Mouse (Mus musculus) megakaryocyte, embryonic 14.5 days (primary cell): Measurements from ENCODE around the gene Pfpl. TPM values are rescaled to one million over a fixed set of nuclear protein-coding genes. Genes with fewer than 3 reads are reported as not detected.

Source experiments
- H3K27me3 ChIP-seq: replicated peaks from 2 replicates; pipeline ENCODE3; 2012; ENCODE audit warnings: inconsistent platforms
- H3K36me3 ChIP-seq: replicated peaks from 2 replicates; pipeline ENCODE3; 2012; ENCODE audit warnings: low read length, inconsistent platforms, mixed read lengths
- H3K4me1 ChIP-seq: 2 replicates; pipeline ENCODE4 v1.6.1; 2012; ENCODE audit warnings: inconsistent platforms
- H3K4me3 ChIP-seq: replicated peaks from 2 replicates; pipeline ENCODE3; 2012; ENCODE audit warnings: moderate library complexity, mild to moderate bottlenecking, inconsistent platforms
- H3K9me3 ChIP-seq: 2 replicates; pipeline ENCODE4 v1.6.1; 2012; ENCODE audit warnings: inconsistent platforms
- FLI1 ChIP-seq: IDR thresholded peaks from 2 replicates; pipeline ENCODE4 v1.6.1; 2012; ENCODE audit warnings: low read length, inconsistent platforms, mixed read lengths
- GATA1 ChIP-seq: IDR thresholded peaks from 3 replicates; pipeline ENCODE4 v1.6.1; 2012; ENCODE audit warnings: mixed read lengths, low read length, inconsistent platforms, borderline replicate concordance
- polyA plus RNA-seq: library from polyadenylated mRNA; stranded (reverse); fragments of >175 nt; gene quantifications from 2 replicates; pipeline ENCODE4 v1.2.3, GENCODE M21; 2012; ENCODE audit warnings: low replicate concordance; ENCODE audit not compliant: insufficient read depth

Pfpl gene
- polyA plus RNA-seq, 1 experiment: not detected

DNA sequence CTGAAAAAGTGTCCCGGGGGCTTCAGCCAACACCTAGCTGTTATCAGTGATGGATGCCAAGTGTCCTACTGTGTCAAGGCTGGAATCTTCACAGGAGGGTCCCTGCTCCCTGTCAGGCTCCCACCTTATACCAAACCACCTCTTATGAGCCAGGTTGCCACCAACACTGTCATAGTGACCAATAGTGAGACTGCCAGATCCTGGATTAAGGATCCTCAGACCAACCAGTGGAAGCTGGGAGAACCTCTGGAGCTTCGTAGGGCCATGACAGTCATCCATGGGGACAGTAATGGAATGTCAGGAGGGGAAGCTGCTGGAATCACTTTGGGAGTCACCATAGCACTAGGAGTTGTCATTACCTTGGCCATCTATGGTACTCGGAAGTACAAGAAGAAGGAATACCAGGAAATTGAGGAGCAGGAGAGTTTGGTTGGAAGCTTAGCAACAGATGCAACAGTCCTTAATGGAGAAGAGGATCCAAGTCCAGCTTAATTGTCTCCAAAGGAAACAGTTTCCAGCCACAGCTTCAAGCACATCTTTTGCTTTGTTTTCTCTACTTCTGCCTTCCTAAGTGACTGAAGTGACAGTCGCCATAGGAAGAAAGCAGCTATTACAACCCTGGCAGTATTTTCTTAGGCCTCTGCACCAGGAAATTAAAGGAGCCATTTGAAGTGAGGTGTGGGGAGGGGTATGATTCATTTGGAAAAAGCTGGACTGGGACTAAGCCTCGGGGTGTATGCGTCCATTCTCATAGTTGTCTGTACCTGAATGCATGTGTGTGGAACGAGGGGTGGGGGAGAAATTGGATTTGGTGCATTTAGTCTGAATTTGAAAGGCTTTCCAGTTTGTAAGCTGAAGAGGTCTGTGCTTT, 35.4 kb downstream of the Pfpl start:
- peak overlapping the region; percentile 83 for H3K4me3 ChIP-seq
- peaks cover 83% of the 10 kb centered on the region for H3K4me1 ChIP-seq
- TF ChIP-seq FLI1 (no peak), GATA1 (no peak)
- H3K36me3 ChIP-seq: peaks cover 23% of the 10 kb centered on the region
- H3K9me3 ChIP-seq: no peaks in the 10 kb centered on the region
- no peaks in the 10 kb centered on the region for H3K27me3 ChIP-seq

DNA sequence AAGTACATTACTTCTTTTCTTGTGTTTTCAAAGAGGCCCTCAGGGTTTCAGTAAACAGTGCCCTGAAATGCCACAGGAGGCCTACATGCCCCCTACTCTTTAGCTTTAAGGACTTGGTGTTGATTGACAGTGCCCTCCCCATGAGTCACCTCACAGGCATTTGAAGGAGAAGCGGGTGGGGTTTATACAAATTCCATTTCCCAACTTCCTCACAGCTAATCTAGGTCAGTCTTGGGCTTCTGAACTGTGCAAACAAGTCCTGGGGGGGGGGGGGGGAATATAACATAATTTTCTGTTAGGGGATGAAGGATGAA, 36.0 kb downstream of the Pfpl start:
- Histone ChIP-seq H3K4me1 (peaks cover 85% of the 10 kb centered on the region), H3K4me3 (peak overlapping the region; percentile 83), H3K27me3 (no peaks in the 10 kb centered on the region), H3K36me3 (peaks cover 27% of the 10 kb centered on the region), H3K9me3 (no peaks in the 10 kb centered on the region)
- TF ChIP-seq FLI1: no peak
- TF ChIP-seq GATA1: no peak

DNA sequence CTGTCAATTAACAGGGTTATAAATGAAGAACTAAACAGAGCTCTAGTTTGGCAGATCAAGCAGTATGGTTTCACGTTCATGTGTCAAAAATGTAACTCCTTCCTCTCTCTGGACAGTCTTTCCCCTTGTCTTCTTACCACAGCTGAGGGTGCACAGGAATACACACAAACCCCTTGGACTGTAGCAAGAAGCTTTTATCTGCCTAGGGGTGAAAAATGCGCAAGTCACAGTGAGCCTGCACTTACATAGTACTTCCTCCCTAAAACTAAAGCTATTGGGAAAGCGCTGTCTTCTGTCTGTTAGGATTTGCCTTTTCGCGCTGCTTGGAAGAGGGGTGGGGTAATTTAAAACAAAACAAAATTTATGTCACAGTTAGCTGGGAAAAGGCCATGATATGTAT, 36.4 kb downstream of the Pfpl start:
- H3K4me3 ChIP-seq: peak overlapping the region; percentile 82
- H3K27me3 ChIP-seq: no peaks in the 10 kb centered on the region
- no peaks in the 10 kb centered on the region for H3K9me3 ChIP-seq
- peaks cover 86% of the 10 kb centered on the region for H3K4me1 ChIP-seq
- TF ChIP-seq FLI1 (no peak), GATA1 (peak; percentile 72; the same call in 1 of the 3 replicates)
- peaks cover 31% of the 10 kb centered on the region for H3K36me3 ChIP-seq

DNA sequence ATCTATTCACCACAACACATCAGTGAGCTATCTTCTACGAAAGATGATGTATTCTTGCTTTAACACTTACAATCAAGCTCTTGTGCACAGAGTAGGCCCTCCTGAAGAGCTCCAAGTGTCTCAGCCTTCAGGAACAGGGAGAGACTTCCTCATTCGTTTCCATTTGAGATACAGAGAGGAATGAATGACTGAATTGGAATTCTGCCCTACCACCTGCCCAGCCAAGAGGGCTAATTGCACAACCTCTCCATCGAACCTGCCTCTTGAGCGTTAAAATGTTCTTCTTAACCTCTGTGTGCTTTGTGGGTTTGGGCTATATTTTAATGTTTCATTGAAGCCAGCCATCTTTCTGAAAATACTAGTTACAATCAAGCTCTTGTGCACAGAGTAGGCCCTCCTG, 37.0 kb downstream of the Pfpl start:
- peaks cover 86% of the 10 kb centered on the region for H3K4me1 ChIP-seq
- H3K9me3 ChIP-seq: no peaks in the 10 kb centered on the region
- no peaks in the 10 kb centered on the region for H3K27me3 ChIP-seq
- peaks cover 37% of the 10 kb centered on the region for H3K36me3 ChIP-seq
- TF ChIP-seq FLI1 (no peak), GATA1 (no peak)
- peak overlapping the region; percentile 82 for H3K4me3 ChIP-seq

DNA sequence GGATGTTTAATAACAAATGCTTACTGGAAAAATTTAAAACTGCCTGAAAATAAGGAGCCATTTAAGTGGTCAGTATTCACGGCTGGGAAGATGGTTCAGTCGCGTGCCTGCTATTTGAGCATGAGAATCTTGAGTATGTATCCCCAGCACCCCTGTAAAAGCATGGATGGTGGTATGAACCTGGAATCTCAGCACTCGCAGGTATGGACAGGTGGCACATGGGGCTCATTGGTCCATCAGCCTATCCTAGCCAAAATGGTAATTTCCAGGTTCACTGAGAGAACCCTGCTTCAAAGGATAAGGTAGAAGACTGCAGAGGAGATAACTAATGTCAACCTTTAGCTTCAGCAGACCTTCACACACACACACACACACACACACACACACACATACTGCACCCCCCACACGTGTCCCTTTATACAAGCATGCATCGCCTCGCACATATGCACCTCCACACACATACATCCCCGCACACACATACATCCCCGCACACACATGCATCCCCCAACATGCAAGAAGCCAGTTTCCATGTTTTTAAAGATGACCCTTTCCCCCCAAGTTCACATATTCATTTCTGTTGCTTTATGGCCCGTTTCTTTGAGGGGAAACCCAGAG, 37.9 kb downstream of the Pfpl start:
- H3K36me3 ChIP-seq: peaks cover 42% of the 10 kb centered on the region
- H3K4me1 ChIP-seq: peaks cover 81% of the 10 kb centered on the region
- TF ChIP-seq GATA1 (no peak), FLI1 (no peak)
- no peaks in the 10 kb centered on the region for H3K27me3 ChIP-seq
- no peaks in the 10 kb centered on the region for H3K9me3 ChIP-seq
- H3K4me3 ChIP-seq: peak overlapping the region; percentile 74

DNA sequence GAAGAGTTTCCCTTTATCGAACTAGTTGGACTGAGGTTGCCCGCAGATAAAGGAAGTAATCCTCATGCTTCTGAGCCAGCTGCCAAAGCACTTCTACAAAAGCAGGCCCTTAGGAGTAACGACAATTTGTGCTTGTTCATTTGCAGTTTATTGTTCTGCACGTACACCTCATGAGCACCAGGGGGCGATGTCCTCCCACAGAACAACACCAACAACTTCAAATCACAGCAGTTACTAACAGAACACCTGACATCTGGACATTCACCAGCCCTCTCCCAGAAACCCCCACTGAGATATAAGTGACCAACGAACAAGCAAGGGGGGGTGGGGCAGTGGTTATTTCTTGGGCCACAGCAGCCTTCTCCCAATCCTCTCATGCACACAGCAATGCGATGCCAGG, 38.5 kb downstream of the Pfpl start:
- Histone ChIP-seq H3K9me3 (no peaks in the 10 kb centered on the region), H3K36me3 (peaks cover 46% of the 10 kb centered on the region), H3K27me3 (no peaks in the 10 kb centered on the region), H3K4me1 (peaks cover 79% of the 10 kb centered on the region), H3K4me3 (no peak overlapping the region)
- no peak for TF ChIP-seq FLI1
- TF ChIP-seq GATA1: no peak

DNA sequence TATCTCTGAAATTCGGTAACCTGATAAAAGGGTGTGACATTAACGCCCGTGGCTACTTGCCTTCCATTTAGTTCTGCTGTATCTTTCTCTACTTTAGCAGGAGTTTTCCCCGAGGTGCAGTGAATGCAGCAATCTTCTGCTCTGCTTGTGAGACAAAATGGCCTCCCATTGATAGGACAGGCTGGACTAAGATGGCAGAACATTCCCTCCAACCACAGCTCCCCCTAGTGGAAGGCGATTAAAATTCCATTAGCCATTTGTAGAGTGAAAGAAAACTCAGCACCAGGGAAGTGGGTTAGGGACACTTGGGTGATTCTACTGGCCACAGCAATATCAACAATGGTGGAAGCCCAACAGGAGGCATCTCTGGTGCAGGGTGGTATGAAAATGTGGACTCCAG, 39.7 kb downstream of the Pfpl start:
- Histone ChIP-seq H3K4me1 (peaks cover 78% of the 10 kb centered on the region), H3K4me3 (no peak overlapping the region), H3K27me3 (no peaks in the 10 kb centered on the region), H3K9me3 (no peaks in the 10 kb centered on the region), H3K36me3 (peaks cover 38% of the 10 kb centered on the region)
- no peak for TF ChIP-seq GATA1
- no peak for TF ChIP-seq FLI1

DNA sequence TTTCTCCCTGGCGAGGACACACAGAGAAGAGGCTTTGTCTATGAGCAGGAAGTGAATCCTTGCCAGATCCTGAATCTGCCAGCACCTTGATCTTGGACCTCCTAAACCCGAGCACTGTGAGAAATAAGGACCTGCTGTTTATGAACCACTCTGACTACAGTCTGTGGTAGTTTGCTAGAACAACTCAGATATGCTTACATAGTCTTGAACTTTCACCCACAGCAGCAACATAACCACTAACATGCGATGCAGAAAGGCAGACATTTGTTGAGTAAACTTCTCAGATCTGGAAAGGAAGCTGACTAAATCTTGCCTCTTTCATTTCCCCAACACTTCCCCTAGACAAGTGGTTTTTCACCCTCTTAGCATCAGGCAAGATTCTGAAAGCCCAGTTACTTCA, 44.2 kb downstream of the Pfpl start:
- TF ChIP-seq FLI1 (no peak), GATA1 (no peak)
- Histone ChIP-seq H3K36me3 (peaks cover 48% of the 10 kb centered on the region), H3K4me1 (peaks cover 74% of the 10 kb centered on the region), H3K9me3 (no peaks in the 10 kb centered on the region), H3K27me3 (no peaks in the 10 kb centered on the region), H3K4me3 (no peak overlapping the region)

DNA sequence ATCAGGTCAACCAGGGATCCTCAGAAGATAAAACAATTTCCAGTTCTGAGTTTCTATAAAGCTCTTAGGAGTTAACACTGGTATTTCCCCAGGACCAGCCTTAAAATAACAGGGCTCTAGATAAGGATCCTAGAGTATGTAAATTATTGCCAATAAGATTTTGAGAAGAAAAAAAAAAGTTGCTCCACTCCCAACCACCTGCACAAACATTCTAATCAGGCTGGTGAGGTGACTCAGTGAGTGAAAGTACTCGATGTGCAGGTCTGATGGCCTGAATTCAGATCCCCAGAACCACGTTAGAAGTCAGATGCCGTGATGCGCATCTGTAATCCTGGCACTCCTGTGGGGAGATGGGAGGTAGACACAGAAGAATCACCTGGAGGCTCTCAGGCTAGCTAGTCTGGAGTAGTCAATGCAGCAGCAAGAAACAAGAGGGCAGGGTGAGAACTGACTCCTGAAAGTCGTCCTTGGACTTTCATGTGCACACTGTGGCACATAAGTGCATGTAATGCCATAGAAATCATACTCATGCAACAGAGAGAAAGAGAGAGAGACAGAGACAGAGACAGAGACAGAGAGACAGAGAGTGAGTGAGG, 44.8 kb downstream of the Pfpl start:
- Histone ChIP-seq H3K4me1 (peaks cover 74% of the 10 kb centered on the region), H3K36me3 (peaks cover 47% of the 10 kb centered on the region)

DNA sequence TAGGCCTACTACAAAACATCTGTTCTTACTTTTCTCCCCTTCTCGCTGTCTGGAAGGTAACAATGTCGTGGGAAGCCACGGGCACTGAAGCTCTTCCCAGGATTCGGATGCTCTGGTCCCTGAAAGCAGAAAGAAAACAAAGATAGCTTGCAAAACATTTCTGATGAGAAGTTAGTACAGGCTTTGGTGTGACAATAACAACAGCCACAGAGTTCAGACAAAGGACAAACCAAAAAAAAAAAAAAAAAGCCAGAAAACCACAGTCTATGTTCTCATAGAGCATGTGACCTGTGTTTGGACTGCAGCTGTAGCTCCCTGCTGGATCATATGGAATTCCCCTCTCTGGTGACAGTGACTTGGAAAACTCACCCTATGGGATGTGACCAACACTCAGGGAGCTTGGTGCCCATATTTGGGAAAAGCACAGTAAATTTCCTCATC, 45.5 kb downstream of the Pfpl start:
- Histone ChIP-seq H3K36me3 (peaks cover 48% of the 10 kb centered on the region), H3K4me1 (peaks cover 80% of the 10 kb centered on the region)

More for the DNA sequence above, 44.8 kb downstream of the Pfpl start:
- H3K27me3 ChIP-seq: no peaks in the 10 kb centered on the region
- TF ChIP-seq FLI1 (no peak), GATA1 (no peak)
- no peaks in the 10 kb centered on the region for H3K9me3 ChIP-seq
- no peak overlapping the region for H3K4me3 ChIP-seq

More for the DNA sequence above, 45.5 kb downstream of the Pfpl start:
- Histone ChIP-seq H3K4me3 (no peak overlapping the region), H3K27me3 (no peaks in the 10 kb centered on the region), H3K9me3 (no peaks in the 10 kb centered on the region)
- TF ChIP-seq FLI1: no peak
- TF ChIP-seq GATA1: no peak
